Comparison of ENCODE assay signal across 14 mouse cellular contexts in the genomic region with DNA sequence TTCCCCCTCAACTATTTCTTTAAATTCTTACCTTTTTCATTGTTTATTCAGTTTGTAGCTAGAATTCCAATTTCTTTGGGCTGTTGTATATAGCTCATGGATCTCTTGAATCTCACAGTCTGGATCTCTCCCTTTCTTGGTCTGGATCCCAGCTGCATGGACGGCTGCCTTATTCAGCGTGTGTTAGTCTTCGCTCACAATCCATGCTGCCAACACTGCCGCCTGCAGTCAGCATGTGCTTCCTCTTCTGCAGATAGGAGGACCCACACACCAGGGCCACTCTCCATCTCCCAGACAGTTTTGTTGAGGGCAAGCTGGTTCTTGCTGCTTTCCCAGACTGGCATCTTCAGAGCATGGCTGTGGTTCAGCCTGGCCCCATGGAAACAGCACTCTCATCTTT. TPM values are rescaled to one million over a fixed set of nuclear protein-coding genes. Genes with fewer than 3 reads are reported as not detected.
A peak's percentile ranks its signal among the peaks of the same experiment; 100 is the strongest.
DNase-seq lines count a peak whose midpoint lies in the region; ATAC-seq and TF ChIP-seq lines count a peak whose summit lies in the region.
"Had no signal": no experiment of that assay in that cellular context is flagged by ENCODE, and none has a peak within 500 bp of the region (broad histone marks: within the 10 kb centered on the region; RNA-seq: fewer than 3 reads in every experiment).

No protein-coding gene starts in this region.

- 50% methylated on average over 4 of the region's 4 CpGs for WGBS in forebrain, postnatal 0 days
- 87% methylated on average over 4 of the region's 4 CpGs for WGBS in forebrain, embryonic 10.5 days
- WGBS in midbrain, postnatal 0 days = 83% methylated on average over 4 of the region's 4 CpGs
- 79% methylated on average over 4 of the region's 4 CpGs for WGBS in midbrain, embryonic 13.5 days

- H3K4me2 ChIP-seq in forebrain, postnatal 0 days (ENCODE audit: low read depth) = no peak overlapping the region
- H3K4me2 ChIP-seq in midbrain, postnatal 0 days (ENCODE audit: low read depth, low read length, poor library complexity, severe bottlenecking) = no peak overlapping the region
- no peak overlapping the region for H3K4me2 ChIP-seq in midbrain, embryonic 13.5 days (replicated peaks)
- H3K4me2 ChIP-seq: hindbrain, embryonic 15.5 days; liver, embryonic 11.5 days had no signal

- peak; percentile 80 for DNase-seq in forebrain, postnatal 0 days
- no peak for DNase-seq in forebrain, embryonic 10.5 days (ENCODE audit: extremely low spot score, low spot score)
- no peak for DNase-seq in midbrain, postnatal 0 days (ENCODE audit: low spot score)
- DNase-seq in left cerebral cortex, adult 2 months (ENCODE audit: extremely low spot score in 1 of 2, low spot score in 2 of 2) = peak; percentile 19 to 27
- peak; percentile 54 for DNase-seq in telencephalon, adult 2 months (ENCODE audit: low read depth, low spot score)
- DNase-seq in urinary bladder, postnatal 36 days (ENCODE audit: low spot score in 2 of 2) = no peak
- DNase-seq: adrenal gland, adult 2 months; heart, adult 2 months; kidney, postnatal 14 days had no signal

- H3K9me3 ChIP-seq in forebrain, postnatal 0 days (ENCODE audit: low read length) = no peaks in the 10 kb centered on the region
- H3K9me3 ChIP-seq in forebrain, embryonic 10.5 days = no peaks in the 10 kb centered on the region
- H3K9me3 ChIP-seq in midbrain, postnatal 0 days (ENCODE audit: low read length) = no peaks in the 10 kb centered on the region
- H3K9me3 ChIP-seq in midbrain, embryonic 13.5 days = no peaks in the 10 kb centered on the region
- H3K9me3 ChIP-seq: hindbrain, embryonic 15.5 days had no signal

- H3K27me3 ChIP-seq in forebrain, postnatal 0 days (ENCODE audit: insufficient read depth, low read length) = no peaks in the 10 kb centered on the region
- H3K27me3 ChIP-seq in forebrain, embryonic 10.5 days (ENCODE audit: poor library complexity, severe bottlenecking) = no peaks in the 10 kb centered on the region
- no peaks in the 10 kb centered on the region for H3K27me3 ChIP-seq in midbrain, postnatal 0 days (ENCODE audit: insufficient read depth, low read length)
- H3K27me3 ChIP-seq in midbrain, embryonic 13.5 days = no peaks in the 10 kb centered on the region
- H3K27me3 ChIP-seq: hindbrain, embryonic 15.5 days had no signal

- peak; percentile 55 for ATAC-seq in forebrain, postnatal 0 days
- no peak for ATAC-seq in midbrain, postnatal 0 days (ENCODE audit: low FRiP score)
- ATAC-seq in midbrain, embryonic 13.5 days = no peak
- ATAC-seq in erythroid progenitor cell, adult 5-6 weeks (replicated peaks; ENCODE audit: low FRiP score, poor library complexity, severe bottlenecking) = no peak

- no peak overlapping the region for H3K9ac ChIP-seq in forebrain, postnatal 0 days
- no peak overlapping the region for H3K9ac ChIP-seq in midbrain, postnatal 0 days (replicated peaks; ENCODE audit: low read length, poor library complexity, severe bottlenecking)
- no peak overlapping the region for H3K9ac ChIP-seq in midbrain, embryonic 13.5 days (replicated peaks)
- H3K9ac ChIP-seq: hindbrain, embryonic 15.5 days had no signal

- TF ChIP-seq CTCF in forebrain, postnatal 0 days (IDR thresholded peaks at IDR 0.05; ENCODE audit: low read depth) = peak; percentile 59
- TF ChIP-seq CTCF in midbrain, postnatal 0 days (IDR thresholded peaks at IDR 0.05) = peak; percentile 35
- peak; percentile 44 for TF ChIP-seq CTCF in left cerebral cortex, adult 2 months (IDR thresholded peaks at IDR 0.05)

- intact Hi-C loops in left cerebral cortex, adult 2 months (cut with DNase I) = no loop called here

- H3K4me1 ChIP-seq in forebrain, postnatal 0 days (ENCODE audit: insufficient read depth) = no peaks in the 10 kb centered on the region
- H3K4me1 ChIP-seq in forebrain, embryonic 10.5 days = no peaks in the 10 kb centered on the region
- H3K4me1 ChIP-seq in midbrain, postnatal 0 days (ENCODE audit: insufficient read depth, low read length) = no peaks in the 10 kb centered on the region
- H3K4me1 ChIP-seq in midbrain, embryonic 13.5 days (replicated peaks) = no peaks in the 10 kb centered on the region
- H3K4me1 ChIP-seq: hindbrain, embryonic 15.5 days had no signal

- H3K4me3 ChIP-seq in forebrain, postnatal 0 days (ENCODE audit: low read depth, low read length) = no peak overlapping the region
- H3K4me3 ChIP-seq in forebrain, embryonic 10.5 days = no peak overlapping the region
- H3K4me3 ChIP-seq in midbrain, postnatal 0 days (ENCODE audit: low read depth, low read length) = no peak overlapping the region
- no peak overlapping the region for H3K4me3 ChIP-seq in midbrain, embryonic 13.5 days (replicated peaks)
- H3K4me3 ChIP-seq in left cerebral cortex, adult 2 months = no peak overlapping the region
- H3K4me3 ChIP-seq: erythroblast, embryonic 14.5 days; heart, adult 2 months; hindbrain, embryonic 15.5 days had no signal

- H3K36me3 ChIP-seq in forebrain, postnatal 0 days (ENCODE audit: insufficient read depth) = no peaks in the 10 kb centered on the region
- H3K36me3 ChIP-seq in forebrain, embryonic 10.5 days (replicated peaks) = no peaks in the 10 kb centered on the region
- no peaks in the 10 kb centered on the region for H3K36me3 ChIP-seq in midbrain, postnatal 0 days (ENCODE audit: insufficient read depth, low read length)
- H3K36me3 ChIP-seq in midbrain, embryonic 13.5 days = no peaks in the 10 kb centered on the region
- H3K36me3 ChIP-seq: hindbrain, embryonic 15.5 days had no signal

- no peak overlapping the region for H3K27ac ChIP-seq in forebrain, postnatal 0 days (ENCODE audit: low read depth, low read length)
- H3K27ac ChIP-seq in forebrain, embryonic 10.5 days = no peak overlapping the region
- H3K27ac ChIP-seq in midbrain, postnatal 0 days (ENCODE audit: low read depth, low read length) = no peak overlapping the region
- no peak overlapping the region for H3K27ac ChIP-seq in midbrain, embryonic 13.5 days
- H3K27ac ChIP-seq in left cerebral cortex, adult 2 months = no peak overlapping the region
- H3K27ac ChIP-seq: heart, adult 2 months; hindbrain, embryonic 15.5 days had no signal

RNA-seq across cellular contexts. Expression of a gene that starts 57.0 kb away (rescaled TPM):
- 38.2 and 47.5 TPM in 2 replicates for total RNA-seq in forebrain, postnatal 0 days (2014; rRNA removed)
- polyA plus RNA-seq in forebrain, postnatal 0 days (2015; fragmentation: Nextera tagmentation; extraction: Ambion mirVana) = 43.7 and 53.2 TPM in 2 replicates
- 79.9 and 85.4 TPM in 2 replicates for polyA plus RNA-seq in forebrain, embryonic 10.5 days (2016; fragmentation: Nextera tagmentation; extraction: Ambion mirVana)
- 35.5 and 40.8 TPM in 2 replicates for total RNA-seq in midbrain, postnatal 0 days (2014; rRNA removed)
- 45.9 and 48.0 TPM in 2 replicates for polyA plus RNA-seq in midbrain, postnatal 0 days (2015; fragmentation: Nextera tagmentation; extraction: Ambion mirVana)
- polyA plus RNA-seq in midbrain, embryonic 13.5 days (2015; fragmentation: Nextera tagmentation; extraction: Ambion mirVana) = 45.8 and 46.9 TPM in 2 replicates
- total RNA-seq in left cerebral cortex, adult 2 months (2021) = 10 to 100 TPM; 36.8 to 40.8 TPM
- 3.2 and 3.4 TPM in 2 replicates for total RNA-seq in erythroid progenitor cell, adult 5-6 weeks (2015; ENCODE audit: low replicate concordance)
- total RNA-seq in erythroid progenitor cell, adult 5-6 weeks (2017; ENCODE audit: low replicate concordance) = 4.8 and 23.4 TPM in 2 replicates

Comparison
In these comparisons a context has a peak if more than half of its experiments do, and no peak if none do; other contexts are left out.
1. DNase-seq: peak in forebrain, postnatal 0 days (single experiment), left cerebral cortex, adult 2 months (2 of 2) and telencephalon, adult 2 months (single experiment); none in forebrain, embryonic 10.5 days (single experiment), midbrain, postnatal 0 days (single experiment) and urinary bladder, postnatal 36 days (0 of 2).
2. Peak in every context shown above with its lines, with median percentiles within 50 percentile points of each other: CTCF ChIP-seq.